Mouse (Mus musculus) myocyte (in vitro differentiated cells): ENCODE results near the gene Smg1.

ENCODE experiments used
- POLR2AphosphoS2 ChIP-seq: IDR thresholded peaks from one replicate; pipeline ENCODE4 v1.6.1; 2011; ENCODE audit warnings: low read depth, control low read depth; ENCODE audit not compliant: insufficient read length
- REST ChIP-seq: IDR thresholded peaks from one replicate; pipeline ENCODE4 v1.6.1; 2011; ENCODE audit warnings: mild to moderate bottlenecking, control low read depth, moderate library complexity; ENCODE audit not compliant: insufficient read depth, insufficient read length
- TCF12 ChIP-seq: IDR thresholded peaks from one replicate; pipeline ENCODE4 v1.6.1; 2011; ENCODE audit warnings: mild to moderate bottlenecking, control low read depth; ENCODE audit not compliant: poor library complexity, insufficient read depth, severe bottlenecking

DNA sequence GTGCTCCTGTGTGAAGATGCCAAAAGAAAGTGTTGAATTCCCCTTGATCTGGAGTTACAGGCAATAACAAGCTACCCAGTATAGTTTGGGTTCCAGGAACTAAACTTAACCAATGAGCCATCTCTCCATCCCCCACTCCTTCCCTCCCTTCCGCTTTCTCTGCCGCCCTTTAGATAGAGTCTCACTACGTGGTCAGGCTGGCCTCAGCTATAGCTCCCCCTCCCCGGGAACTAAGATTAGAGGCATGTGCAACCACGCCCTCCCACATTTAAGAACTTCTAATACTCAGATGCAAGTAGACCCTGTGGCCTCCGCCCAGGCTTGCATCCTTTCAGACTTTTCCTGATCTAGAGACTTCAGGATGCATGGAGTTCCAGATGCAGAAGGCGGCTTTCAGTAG is 145.9 kb downstream of the Smg1 start:
- TF ChIP-seq POLR2AphosphoS2 (no peak), REST (no peak), TCF12 (no peak)
